Comparison of ENCODE assay signal across 11 mouse cellular contexts in genomic region chrX:151055559-151055958, GRCm38 (mm10). TPM values are rescaled to one million over a fixed set of nuclear protein-coding genes. Genes with fewer than 3 reads are reported as not detected.
DNase-seq lines count a peak whose midpoint lies in the region; ATAC-seq lines count a peak whose summit lies in the region.
"Had no signal": no experiment of that assay in that cellular context is flagged by ENCODE, and none has a peak within 500 bp of the region (broad histone marks: within the 10 kb centered on the region; RNA-seq: fewer than 3 reads in every experiment).

No protein-coding gene starts in this region.

- H3K4me3 ChIP-seq in stomach, embryonic 14.5 days (ENCODE audit: low read depth, low read length), result no peak overlapping the region
- no peak overlapping the region for H3K4me3 ChIP-seq in hindbrain, embryonic 14.5 days (replicated peaks; ENCODE audit: low read length)
- H3K4me3 ChIP-seq: midbrain, embryonic 12.5 days had no signal

- H3K27me3 ChIP-seq in stomach, embryonic 14.5 days (ENCODE audit: control insufficient read depth, insufficient read depth, low read length), result no peaks in the 10 kb centered on the region
- no peaks in the 10 kb centered on the region for H3K27me3 ChIP-seq in hindbrain, embryonic 14.5 days (ENCODE audit: control insufficient read depth, insufficient read depth, low read length)

- H3K36me3 ChIP-seq in stomach, embryonic 14.5 days (ENCODE audit: control insufficient read depth, insufficient read depth, low read length), result 0 out of 2 replicates have a peak, but pooled peaks cover 4% of the 10 kb centered on the region
- no peaks in the 10 kb centered on the region for H3K36me3 ChIP-seq in hindbrain, embryonic 14.5 days (replicated peaks; ENCODE audit: control insufficient read depth, insufficient read depth)
- H3K36me3 ChIP-seq: G1E; midbrain, embryonic 12.5 days had no signal

- ATAC-seq in stomach, embryonic 14.5 days (ENCODE audit: insufficient number of reproducible peaks, insufficient read depth, low FRiP score, low read depth), result peak; percentile 80; the same call in 1 of the 2 replicates
- no peak for ATAC-seq in hindbrain, embryonic 14.5 days (ENCODE audit: low FRiP score)

- no peak overlapping the region for H3K4me2 ChIP-seq in stomach, embryonic 14.5 days (replicated peaks; ENCODE audit: low read depth, low read length)
- H3K4me2 ChIP-seq in hindbrain, embryonic 14.5 days (replicated peaks), result no peak overlapping the region
- H3K4me2 ChIP-seq: midbrain, embryonic 12.5 days had no signal

- H3K27ac ChIP-seq in stomach, embryonic 14.5 days (ENCODE audit: low read length), result no peak overlapping the region
- H3K27ac ChIP-seq in hindbrain, embryonic 14.5 days, result no peak overlapping the region
- H3K27ac ChIP-seq: midbrain, embryonic 12.5 days had no signal

- WGBS in stomach, embryonic 14.5 days, result 17% methylated on average over 1 of the region's 1 CpGs
- WGBS in hindbrain, embryonic 14.5 days, result 58% methylated on average over 1 of the region's 1 CpGs

- H3K9me3 ChIP-seq in stomach, embryonic 14.5 days (ENCODE audit: control insufficient read depth, low read depth, low read length), result no peaks in the 10 kb centered on the region
- H3K9me3 ChIP-seq in hindbrain, embryonic 14.5 days (ENCODE audit: control insufficient read depth, low read length), result no peaks in the 10 kb centered on the region
- H3K9me3 ChIP-seq: G1E; midbrain, embryonic 12.5 days had no signal

- peak; percentile 11 for DNase-seq in kidney, adult 11 months
- DNase-seq in kidney, adult 18-20 months, result no peak
- peak; percentile 27 to 52 for DNase-seq in heart, adult 9 months (ENCODE audit: low spot score in 2 of 2)
- DNase-seq in kidney, postnatal 25 days, result peak; percentile 44 to 69
- DNase-seq in ovary, postnatal 36 days (ENCODE audit: low spot score), result no peak
- no peak for DNase-seq in hindbrain, embryonic 14.5 days (ENCODE audit: low spot score)
- no peak for DNase-seq in cerebellum, postnatal 36 days
- DNase-seq: cerebellum, adult 9-11 months had no signal

- no peak overlapping the region for H3K9ac ChIP-seq in stomach, embryonic 14.5 days (replicated peaks; ENCODE audit: low read depth, low read length)
- H3K9ac ChIP-seq in hindbrain, embryonic 14.5 days, result no peak overlapping the region
- H3K9ac ChIP-seq: midbrain, embryonic 12.5 days had no signal

- peaks cover 6% of the 10 kb centered on the region; the same call in 1 of the 2 replicates for H3K4me1 ChIP-seq in stomach, embryonic 14.5 days (ENCODE audit: control insufficient read depth, insufficient read depth, low read length)
- H3K4me1 ChIP-seq in hindbrain, embryonic 14.5 days (replicated peaks; ENCODE audit: control insufficient read depth, insufficient read depth, low read length), result 0 out of 2 replicates have a peak, but pooled peaks cover 1% of the 10 kb centered on the region
- H3K4me1 ChIP-seq: midbrain, embryonic 12.5 days had no signal

RNA-seq across cellular contexts. Expression of gene Fgd1, which starts 9.6 kb away (rescaled TPM):
- polyA plus RNA-seq in stomach, embryonic 14.5 days (2014; fragmentation: Nextera tagmentation; extraction: Ambion mirVana), result 11.5 and 13.1 TPM in 2 replicates
- 16.6 and 18.6 TPM in 2 replicates for polyA plus RNA-seq in hindbrain, embryonic 14.5 days (2014; fragmentation: Nextera tagmentation; extraction: Ambion mirVana)
- polyA plus RNA-seq: G1E had no signal

RNA-seq across cellular contexts. Expression of gene Gnl3l, which starts 38.4 kb away (rescaled TPM):
- polyA plus RNA-seq in stomach, embryonic 14.5 days (2014; fragmentation: Nextera tagmentation; extraction: Ambion mirVana), result 28.1 and 29.4 TPM in 2 replicates
- 85.1 and 91.1 TPM in 2 replicates for polyA plus RNA-seq in hindbrain, embryonic 14.5 days (2014; fragmentation: Nextera tagmentation; extraction: Ambion mirVana)

RNA-seq across cellular contexts. Expression of gene Tsr2, which starts 40.8 kb away (rescaled TPM):
- polyA plus RNA-seq in stomach, embryonic 14.5 days (2014; fragmentation: Nextera tagmentation; extraction: Ambion mirVana), result 34.2 and 37.1 TPM in 2 replicates
- polyA plus RNA-seq in hindbrain, embryonic 14.5 days (2014; fragmentation: Nextera tagmentation; extraction: Ambion mirVana), result 32.1 and 32.5 TPM in 2 replicates

Comparison
In these comparisons a context has a peak if more than half of its experiments do, and no peak if none do; other contexts are left out.
1. DNase-seq: peak in kidney, adult 11 months (single experiment), heart, adult 9 months (2 of 2) and kidney, postnatal 25 days (2 of 2); none in kidney, adult 18-20 months (single experiment), ovary, postnatal 36 days (single experiment), hindbrain, embryonic 14.5 days (single experiment) and cerebellum, postnatal 36 days (0 of 2).